Mouse (Mus musculus) megakaryocyte, adult 5-6 weeks (primary cell): ENCODE results near the gene Olfr1366. TPM values are rescaled to one million over a fixed set of nuclear protein-coding genes. Genes with fewer than 3 reads are reported as not detected.

ENCODE experiments used
- ATAC-seq: 2 replicates; pipeline ENCODE4 v1.8.0; 2016; ENCODE audit warnings: mild to moderate bottlenecking, inconsistent platforms; ENCODE audit not compliant: poor library complexity, severe bottlenecking
- total RNA-seq, 2 experiments: library from RNA; stranded (forward) in 1 of 2; stranded (reverse) in 1 of 2; fragments of 153-499, 151-499 nt in 1 of 2; fragments of 221-1000, 200-1000 nt in 1 of 2; gene quantifications; 2 replicates each; pipeline versions ENCODE4 v1.2.3 to v1.2.4; 2015 to 2017

The Olfr1366 gene
- total RNA-seq (2015), result not detected in 2 replicates
- total RNA-seq (2017), result not detected in 2 replicates

DNA sequence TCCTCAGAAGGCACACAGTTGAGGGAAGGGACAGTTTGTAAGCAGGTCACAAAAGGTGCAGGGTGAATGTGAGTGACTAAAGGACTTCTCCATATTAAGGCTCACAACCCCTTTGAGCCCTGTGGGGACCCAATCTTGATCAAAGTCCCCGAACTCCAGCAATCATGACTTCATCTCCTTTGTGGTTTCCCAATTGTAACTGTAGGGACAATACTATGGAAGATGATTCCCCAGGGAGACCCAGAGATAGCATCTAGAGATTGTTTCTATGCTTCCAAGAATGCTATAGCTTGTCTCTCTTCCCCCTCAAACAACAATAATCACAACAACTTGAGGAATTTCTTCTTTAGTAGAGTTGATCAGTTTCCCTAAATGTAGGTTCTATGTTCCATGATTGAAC is at the start of gene Olfr1366:
Gene Olfr1366, minus strand, starts transcription at position 101 of the 400 bp plus-strand sequence.
- ATAC-seq, result no peak

DNA sequence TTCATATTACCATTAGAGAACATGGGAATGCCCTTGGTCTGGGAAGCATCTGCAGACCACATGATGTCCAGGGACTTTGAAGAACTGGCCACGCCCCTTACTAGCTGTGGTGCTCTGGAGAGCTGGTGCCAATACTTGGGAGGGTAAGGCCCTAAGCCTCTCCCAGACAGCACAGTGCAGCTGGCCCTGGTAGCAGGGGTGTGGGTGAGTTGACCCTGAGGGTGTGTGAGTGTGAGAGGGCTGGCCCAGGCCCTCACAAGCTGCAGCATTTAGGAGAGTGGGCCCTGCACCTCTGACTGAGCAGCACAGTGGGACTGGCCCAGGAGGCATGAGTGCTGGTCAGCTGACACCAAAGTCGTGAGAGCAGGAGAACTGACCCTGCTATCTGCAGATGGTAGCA is 49.0 kb upstream of the Olfr1366 start:
- no peak for ATAC-seq

DNA sequence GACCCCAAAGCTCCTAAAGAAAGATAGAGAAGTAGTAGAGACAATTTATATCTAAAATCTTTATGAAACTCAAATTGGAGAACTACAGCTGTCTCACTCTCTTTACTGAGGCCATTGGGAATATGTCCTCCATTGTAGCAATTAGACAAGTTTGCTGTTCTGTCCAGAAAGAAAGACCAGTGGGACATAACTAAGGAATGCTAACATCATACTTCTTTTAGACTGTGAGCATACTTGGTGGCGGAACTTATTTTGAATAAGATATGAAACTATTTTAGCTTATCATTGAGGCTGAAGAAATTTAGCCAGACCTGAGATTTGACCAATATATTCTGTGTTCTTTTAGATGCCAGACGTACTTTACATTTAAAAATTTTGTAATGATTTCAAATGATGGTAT is 39.1 kb upstream of the Olfr1366 start, which contains the start of gene Olfr1364:
Gene Olfr1364, minus strand, starts transcription at position 101 of the 400 bp plus-strand sequence.
- ATAC-seq, result no peak

DNA sequence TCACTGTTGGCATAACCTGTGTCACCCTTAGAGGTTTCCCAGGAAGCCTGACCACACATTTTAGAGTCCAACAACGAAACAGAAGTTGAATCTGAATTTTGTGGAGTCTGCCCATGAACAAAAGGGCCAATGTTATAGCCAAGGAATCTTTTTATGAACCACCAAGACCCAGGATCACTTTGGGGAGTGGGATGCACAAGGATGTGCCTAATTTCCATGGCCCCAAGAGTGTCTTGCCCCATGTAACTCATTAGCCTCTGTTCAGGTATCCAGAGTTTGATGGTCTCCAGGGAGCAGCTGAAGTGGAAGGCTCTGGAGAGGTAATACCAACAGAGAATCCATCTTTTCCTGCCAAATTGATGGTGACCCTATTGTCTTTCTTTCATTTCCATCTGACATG is 17.2 kb upstream of the Olfr1366 start, which contains the start of gene Olfr1535:
Gene Olfr1535, minus strand, starts transcription at position 101 of the 400 bp plus-strand sequence.
- ATAC-seq, result no peak

DNA sequence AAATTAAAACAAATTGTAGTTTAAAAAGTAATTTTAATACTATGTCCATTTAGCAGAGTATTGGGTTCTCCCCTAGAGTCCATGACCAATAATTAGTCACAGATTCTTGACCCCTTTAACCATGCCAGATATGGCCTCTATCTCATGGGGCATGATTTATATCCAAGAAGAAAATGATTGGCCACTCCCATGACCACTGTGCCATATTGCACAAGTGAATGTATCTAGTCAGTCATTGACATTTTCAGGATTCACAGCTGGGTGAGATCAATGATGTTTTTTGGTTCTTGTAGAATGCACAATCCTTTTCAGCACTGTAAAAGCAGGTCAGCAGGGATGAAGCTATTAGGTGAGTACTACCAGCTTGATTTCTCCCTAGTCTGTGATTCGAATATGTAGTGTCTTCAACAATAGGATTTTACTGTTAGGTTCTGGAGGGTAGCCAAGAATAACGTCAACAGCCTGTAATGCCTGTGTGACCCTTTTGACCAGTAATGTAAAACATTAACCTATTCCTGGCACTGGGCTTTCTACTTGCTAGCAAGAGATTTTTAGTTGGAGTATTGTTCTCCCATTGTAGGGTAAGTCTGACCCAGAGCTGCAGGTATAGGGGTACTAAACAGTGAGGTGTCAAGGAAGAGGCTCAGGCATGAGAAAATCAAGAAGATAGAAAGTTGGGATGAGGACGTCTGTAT is 8.0 kb upstream of the Olfr1366 start:
- ATAC-seq, result no peak

GRCm38 (mm10) chr13:21549487-21549886 is 6.9 kb upstream of the Olfr1366 start:
- peak; percentile 75 for ATAC-seq

DNA sequence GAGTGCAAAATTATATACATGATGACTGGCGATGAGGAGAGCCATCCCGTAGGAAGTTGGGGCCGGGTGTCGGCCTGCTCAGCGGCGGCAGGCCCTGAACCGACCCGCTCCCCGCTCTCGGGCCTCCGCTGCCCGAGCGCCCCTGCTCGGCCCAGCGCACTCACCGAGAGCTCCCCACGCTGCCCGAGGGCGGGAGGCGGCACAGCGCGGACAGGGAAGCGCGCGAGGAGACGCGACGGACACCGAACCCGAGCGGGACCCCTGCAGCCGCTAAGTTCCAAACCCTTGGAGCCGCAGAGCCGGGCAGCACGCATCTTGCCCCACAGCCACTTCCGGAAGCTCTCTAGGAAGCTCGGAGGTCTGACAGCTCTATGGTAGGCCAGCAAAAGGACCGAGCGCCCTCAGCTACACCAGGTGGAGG is 11.8 kb downstream of the Olfr1366 start, which contains the start of gene Zkscan8:
Gene Zkscan8, minus strand, starts transcription at position 340 of the 421 bp plus-strand sequence.
- ATAC-seq, result peak; percentile 100

DNA sequence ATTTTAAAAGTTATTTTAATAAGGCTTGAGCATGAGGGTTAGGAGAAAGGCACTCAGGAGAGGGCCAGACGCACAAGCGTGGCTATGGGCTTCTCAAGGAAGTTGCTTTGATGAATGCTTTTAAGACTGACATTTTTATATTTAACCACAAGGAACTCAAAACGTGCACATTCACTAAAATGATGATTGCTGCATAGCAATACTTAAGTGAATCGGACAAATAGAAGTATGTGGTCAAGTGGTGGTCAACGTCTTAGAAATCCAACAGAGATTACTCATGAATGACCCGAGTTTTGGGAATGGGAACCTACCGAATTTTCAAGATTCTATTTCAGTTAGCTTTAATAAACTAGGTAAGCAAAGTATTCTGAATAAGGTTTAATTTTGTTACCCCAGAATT is 12.5 kb downstream of the Olfr1366 start:
- no peak for ATAC-seq

GRCm38 (mm10) chr13:21506221-21506649 is 36.4 kb downstream of the Olfr1366 start:
- peak; percentile 98 for ATAC-seq

DNA sequence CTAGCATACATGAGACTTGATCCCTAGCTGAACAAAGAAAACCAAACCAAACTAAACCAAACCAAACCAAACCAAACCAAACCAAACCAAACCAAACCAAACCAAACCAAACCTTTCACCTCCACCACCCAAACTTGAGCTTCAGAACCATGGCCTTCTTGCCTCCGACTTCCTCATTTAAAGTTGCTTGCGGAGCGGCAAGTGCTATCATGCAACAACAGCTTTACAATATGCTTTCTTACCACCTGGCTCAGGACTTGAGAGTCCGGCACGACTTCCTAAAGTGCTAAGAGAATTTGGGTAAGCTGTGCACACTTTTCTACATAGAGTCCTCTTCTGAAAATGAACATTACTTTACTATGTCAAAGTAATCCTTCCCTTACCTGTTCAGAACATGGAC is 40.3 kb downstream of the Olfr1366 start:
- ATAC-seq, result no peak

GRCm38 (mm10) chr13:21501182-21501581 is 41.4 kb downstream of the Olfr1366 start, which contains the start of gene Gm11273:
TSS of gene Gm11273 (minus strand) at chr13:21501418.
- 0 out of 2 replicates have a peak, but pooled peaks have one; percentile 48 for ATAC-seq

- ATAC-seq, result 0 out of 2 replicates have a peak, but pooled peaks have one; percentile 52
Observed at GRCm38 (mm10) chr13:21495080-21495479, 47.5 kb downstream of the Olfr1366 start, which contains the start of gene AK157302. TSS of gene AK157302 (plus strand) at chr13:21495223.

DNA sequence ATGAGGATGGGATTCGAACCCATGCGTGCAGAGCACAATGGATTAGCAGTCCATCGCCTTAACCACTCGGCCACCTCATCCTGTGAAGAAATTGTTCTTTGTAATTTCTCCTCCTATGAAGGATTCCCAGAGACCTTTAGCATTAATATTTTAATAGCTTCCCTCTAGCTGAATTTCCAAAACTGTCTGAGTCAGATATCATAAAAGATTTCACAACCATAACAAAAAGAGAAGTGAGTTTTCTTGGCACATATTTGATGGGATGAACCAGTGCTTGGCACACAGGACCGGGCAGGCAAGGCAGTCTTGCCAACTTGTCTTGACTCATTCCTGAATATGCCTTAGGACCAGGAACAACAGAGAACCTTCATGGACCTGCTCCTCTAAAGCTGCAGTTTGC is 49.8 kb downstream of the Olfr1366 start:
- peak; percentile 47 for ATAC-seq

DNA sequence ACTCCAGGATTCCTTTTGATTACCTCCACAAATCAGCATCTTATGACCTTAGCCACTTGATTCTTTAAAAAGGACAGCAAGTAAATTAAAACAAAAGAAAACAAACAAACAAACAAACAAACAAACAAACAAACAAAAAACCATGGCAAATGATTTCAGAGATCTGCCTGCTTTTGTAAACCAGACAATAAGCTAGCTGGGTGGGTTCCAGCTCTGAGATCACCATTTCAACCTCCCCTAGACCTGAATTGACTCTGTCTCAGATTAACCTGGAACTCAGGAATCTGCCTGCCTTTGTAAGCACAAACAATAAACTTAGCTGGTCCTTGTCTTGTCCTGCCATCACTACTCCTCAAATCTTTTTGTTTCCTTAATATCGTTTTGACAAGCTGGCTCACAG is 55.7 kb downstream of the Olfr1366 start:
- ATAC-seq, result no peak

Other genes with a start within 250 kb of the Olfr1366 start
Only the 30 nearest of the 31 such genes appear.
- gene Gpx6, start 230.7 kb downstream of the Olfr1366 start, total RNA-seq (2015), result not detected in 2 replicates
- gene Gpx6, start 230.7 kb downstream of the Olfr1366 start, total RNA-seq (2017), result not detected in 2 replicates
- gene Olfr1367, start 195.9 kb downstream of the Olfr1366 start, total RNA-seq (2015), result not detected in 2 replicates
- gene Olfr1367, start 195.9 kb downstream of the Olfr1366 start, total RNA-seq (2017), result not detected in 2 replicates
- gene Zscan12, start 180.0 kb downstream of the Olfr1366 start, total RNA-seq (2015), result 4.4 and 4.7 TPM in 2 replicates
- gene Zscan12, start 180.0 kb downstream of the Olfr1366 start, total RNA-seq (2017), result 5.6 and 8.3 TPM in 2 replicates
- gene Zkscan3, start 140.1 kb downstream of the Olfr1366 start, total RNA-seq (2015), result 33.5 and 36.6 TPM in 2 replicates
- 26.8 and 29.7 TPM in 2 replicates for gene Zkscan3, start 140.1 kb downstream of the Olfr1366 start, total RNA-seq (2017)
- gene Pgbd1, start 101.8 kb downstream of the Olfr1366 start, total RNA-seq (2015), result 0.30 TPM in 1 of 2 replicates, not detected in the other
- 0.33 TPM in 1 of 2 replicates, not detected in the other for gene Pgbd1, start 101.8 kb downstream of the Olfr1366 start, total RNA-seq (2017)
- 24.2 and 25.3 TPM in 2 replicates for gene Zscan26, start 89.1 kb downstream of the Olfr1366 start, total RNA-seq (2015)
- 26.9 and 27.2 TPM in 2 replicates for gene Zscan26, start 89.1 kb downstream of the Olfr1366 start, total RNA-seq (2017)
- gene Nkapl, start 74.3 kb downstream of the Olfr1366 start, total RNA-seq (2015), result 0.16 and 1.1 TPM in 2 replicates
- 1.2 and 1.3 TPM in 2 replicates for gene Nkapl, start 74.3 kb downstream of the Olfr1366 start, total RNA-seq (2017)
- 0.09 and 0.16 TPM in 2 replicates for gene Zkscan4, start 63.9 kb downstream of the Olfr1366 start, total RNA-seq (2015)
- gene Zkscan4, start 63.9 kb downstream of the Olfr1366 start, total RNA-seq (2017), result 0.44 TPM in 1 of 2 replicates, not detected in the other
- not detected in 2 replicates for gene Gm10065, start 63.4 kb downstream of the Olfr1366 start, total RNA-seq (2015)
- gene Gm10065, start 63.4 kb downstream of the Olfr1366 start, total RNA-seq (2017), result not detected in 2 replicates
- gene AK157302, start 47.6 kb downstream of the Olfr1366 start, total RNA-seq (2015), result 0.09 and 0.56 TPM in 2 replicates
- 0.20 TPM in 1 of 2 replicates, not detected in the other for gene AK157302, start 47.6 kb downstream of the Olfr1366 start, total RNA-seq (2017)
- gene Gm11273, start 41.4 kb downstream of the Olfr1366 start, total RNA-seq (2015), result 7.8 and 10.7 TPM in 2 replicates
- gene Gm11273, start 41.4 kb downstream of the Olfr1366 start, total RNA-seq (2017), result 4.3 and 5.2 TPM in 2 replicates
- gene Zkscan8, start 11.7 kb downstream of the Olfr1366 start, total RNA-seq (2015), result 7.0 and 7.1 TPM in 2 replicates
- gene Zkscan8, start 11.7 kb downstream of the Olfr1366 start, total RNA-seq (2017), result 4.4 and 4.9 TPM in 2 replicates
- gene Olfr1535, start 17.1 kb upstream of the Olfr1366 start, total RNA-seq (2015), result not detected in 2 replicates
- not detected in 2 replicates for gene Olfr1535, start 17.1 kb upstream of the Olfr1366 start, total RNA-seq (2017)
- not detected in 2 replicates for gene Olfr1364, start 39.0 kb upstream of the Olfr1366 start, total RNA-seq (2015)
- not detected in 2 replicates for gene Olfr1364, start 39.0 kb upstream of the Olfr1366 start, total RNA-seq (2017)
- not detected in 2 replicates for gene Olfr1362, start 71.2 kb upstream of the Olfr1366 start, total RNA-seq (2015)
- not detected in 2 replicates for gene Olfr1362, start 71.2 kb upstream of the Olfr1366 start, total RNA-seq (2017)
- gene Olfr11, start 99.7 kb upstream of the Olfr1366 start, total RNA-seq (2015), result not detected in 2 replicates
- gene Olfr11, start 99.7 kb upstream of the Olfr1366 start, total RNA-seq (2017), result not detected in 2 replicates
- not detected in 2 replicates for gene Olfr1361, start 120.6 kb upstream of the Olfr1366 start, total RNA-seq (2015)
- gene Olfr1361, start 120.6 kb upstream of the Olfr1366 start, total RNA-seq (2017), result not detected in 2 replicates
- gene Olfr1360, start 134.6 kb upstream of the Olfr1366 start, total RNA-seq (2015), result not detected in 2 replicates
- not detected in 2 replicates for gene Olfr1360, start 134.6 kb upstream of the Olfr1366 start, total RNA-seq (2017)
- gene Olfr1359, start 155.3 kb upstream of the Olfr1366 start, total RNA-seq (2015), result not detected in 2 replicates
- not detected in 2 replicates for gene Olfr1359, start 155.3 kb upstream of the Olfr1366 start, total RNA-seq (2017)
- gene Hist1h2bl, start 173.3 kb upstream of the Olfr1366 start, total RNA-seq (2015), result 262 and 280 TPM in 2 replicates
- gene Hist1h2bl, start 173.3 kb upstream of the Olfr1366 start, total RNA-seq (2017), result 409 and 426 TPM in 2 replicates
- 5.0 and 7.6 TPM in 2 replicates for gene Hist1h2ai, start 173.6 kb upstream of the Olfr1366 start, total RNA-seq (2015)
- gene Hist1h2ai, start 173.6 kb upstream of the Olfr1366 start, total RNA-seq (2017), result 3,924 and 4,338 TPM in 2 replicates
- gene Hist1h3h, start 174.9 kb upstream of the Olfr1366 start, total RNA-seq (2015), result 37.0 and 141 TPM in 2 replicates
- 82.6 and 194 TPM in 2 replicates for gene Hist1h3h, start 174.9 kb upstream of the Olfr1366 start, total RNA-seq (2017)
- 139 and 162 TPM in 2 replicates for gene Hist1h2bm, start 179.2 kb upstream of the Olfr1366 start, total RNA-seq (2015)
- gene Hist1h2bm, start 179.2 kb upstream of the Olfr1366 start, total RNA-seq (2017), result 615 and 635 TPM in 2 replicates
- gene Hist1h4j, start 192.3 kb upstream of the Olfr1366 start, total RNA-seq (2015), result 5.8 and 10.7 TPM in 2 replicates
- gene Hist1h4j, start 192.3 kb upstream of the Olfr1366 start, total RNA-seq (2017), result 595 and 644 TPM in 2 replicates
- gene Hist1h4k, start 207.7 kb upstream of the Olfr1366 start, total RNA-seq (2015), result 97.3 and 158 TPM in 2 replicates
- 2,083 and 3,751 TPM in 2 replicates for gene Hist1h4k, start 207.7 kb upstream of the Olfr1366 start, total RNA-seq (2017)
- gene Hist1h2ak, start 211.0 kb upstream of the Olfr1366 start, total RNA-seq (2015), result 141 and 258 TPM in 2 replicates
- 1,551 and 1,637 TPM in 2 replicates for gene Hist1h2ak, start 211.0 kb upstream of the Olfr1366 start, total RNA-seq (2017)
- gene Hist1h2bn, start 211.3 kb upstream of the Olfr1366 start, total RNA-seq (2015), result 318 and 331 TPM in 2 replicates
- gene Hist1h2bn, start 211.3 kb upstream of the Olfr1366 start, total RNA-seq (2017), result 1,434 and 1,651 TPM in 2 replicates
- gene Hist1h1b, start 237.8 kb upstream of the Olfr1366 start, total RNA-seq (2015), result 792 and 803 TPM in 2 replicates
- gene Hist1h1b, start 237.8 kb upstream of the Olfr1366 start, total RNA-seq (2017), result 2,001 and 2,565 TPM in 2 replicates
- 290 and 369 TPM in 2 replicates for gene Hist1h3i, start 240.6 kb upstream of the Olfr1366 start, total RNA-seq (2015)
- 211 and 245 TPM in 2 replicates for gene Hist1h3i, start 240.6 kb upstream of the Olfr1366 start, total RNA-seq (2017)
- gene Hist1h2an, start 244.4 kb upstream of the Olfr1366 start, total RNA-seq (2015), result 5.6 TPM in 1 of 2 replicates, not detected in the other
- gene Hist1h2an, start 244.4 kb upstream of the Olfr1366 start, total RNA-seq (2017), result 740 and 806 TPM in 2 replicates